Mouse (Mus musculus): ENCODE results near the gene Ephb3. TPM values are rescaled to one million over a fixed set of nuclear protein-coding genes. Genes with fewer than 3 reads are reported as not detected.

The Ephb3 gene
- polyA plus RNA-seq, 1 experiment from 2014 or later, result 15.5 TPM

- Histone ChIP-seq H3K4me2 (ENCODE audit: low read depth) (peak overlapping the region; percentile 85), H3K27me3 (ENCODE audit: control insufficient read depth, insufficient read depth, low read length) (peaks cover 27% of the 10 kb centered on the region), H3K27ac (ENCODE audit: low read depth, low read length) (peak overlapping the region; percentile 42; the same call in 1 of the 2 replicates), H3K36me3 (ENCODE audit: control insufficient read depth, insufficient read depth, low read length) (no peaks in the 10 kb centered on the region), H3K4me1 (ENCODE audit: control insufficient read depth, insufficient read depth, low read length) (peaks cover 24% of the 10 kb centered on the region), H3K4me3 (ENCODE audit: low read depth, low read length) (peak overlapping the region; percentile 37), H3K9ac (ENCODE audit: low read length) (peak overlapping the region; percentile 60), H3K9me3 (ENCODE audit: control insufficient read depth, low read length) (no peaks in the 10 kb centered on the region)
- 0% methylated on average over 29 of the region's 29 CpGs for WGBS
- peak; percentile 90 for DNase-seq (ENCODE audit: low spot score)
- peak; percentile 87 for ATAC-seq (ENCODE audit: insufficient read depth, low FRiP score, low TSS enrichment)
Measured at GRCm38 (mm10) chr16:21245931-21246390, 41.4 kb downstream of the Ephb3 start.

DNA sequence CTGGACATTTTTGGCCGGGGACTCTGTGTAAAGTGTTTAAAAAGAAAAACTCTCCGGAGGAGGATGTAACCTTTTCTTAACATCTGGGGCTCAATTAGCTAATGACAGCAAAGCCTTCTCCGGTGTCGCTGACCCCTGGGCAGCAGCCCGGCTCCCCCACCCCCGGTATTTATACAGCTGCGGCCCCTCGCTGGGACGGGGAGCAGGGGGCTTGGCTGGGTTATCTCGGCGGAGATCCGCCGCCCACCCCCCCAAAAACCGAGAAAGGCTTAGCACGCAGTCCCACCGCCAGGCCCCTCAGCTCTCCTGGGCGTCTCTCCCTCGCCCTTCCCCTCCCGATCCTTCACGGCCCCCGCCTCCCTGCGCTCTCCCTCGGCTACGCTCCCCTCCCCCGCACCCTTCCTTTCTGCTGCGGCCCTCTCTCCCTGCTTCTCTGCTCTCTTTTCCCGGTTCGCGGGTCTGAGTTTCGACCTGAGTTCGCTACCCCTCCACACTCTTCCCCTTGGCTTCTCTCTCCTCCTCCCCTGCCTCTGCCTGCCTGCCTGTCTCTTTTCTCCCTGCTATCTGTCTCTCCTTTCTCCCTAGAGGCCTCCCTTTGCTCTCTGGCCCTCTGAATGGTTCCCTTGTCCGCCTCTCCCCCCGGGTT lies 42.0 kb downstream of the Ephb3 start:
- peaks cover 24% of the 10 kb centered on the region for H3K4me1 ChIP-seq (ENCODE audit: control insufficient read depth, insufficient read depth, low read length)
- H3K9me3 ChIP-seq (ENCODE audit: control insufficient read depth, low read length), result no peaks in the 10 kb centered on the region
- WGBS, result 1% methylated on average over 30 of the region's 33 CpGs
- peak overlapping the region; percentile 85 for H3K4me2 ChIP-seq (ENCODE audit: low read depth)
- peak overlapping the region; percentile 60 for H3K9ac ChIP-seq (ENCODE audit: low read length)
- DNase-seq (ENCODE audit: low spot score) (peak; percentile 66), ATAC-seq (ENCODE audit: insufficient read depth, low FRiP score, low TSS enrichment) (peak; percentile 45)
- H3K36me3 ChIP-seq (ENCODE audit: control insufficient read depth, insufficient read depth, low read length), result no peaks in the 10 kb centered on the region
- peak overlapping the region; percentile 42; the same call in 1 of the 2 replicates for H3K27ac ChIP-seq (ENCODE audit: low read depth, low read length)
- peaks cover 27% of the 10 kb centered on the region for H3K27me3 ChIP-seq (ENCODE audit: control insufficient read depth, insufficient read depth, low read length)
- H3K4me3 ChIP-seq (ENCODE audit: low read depth, low read length), result peak overlapping the region; percentile 37

DNA sequence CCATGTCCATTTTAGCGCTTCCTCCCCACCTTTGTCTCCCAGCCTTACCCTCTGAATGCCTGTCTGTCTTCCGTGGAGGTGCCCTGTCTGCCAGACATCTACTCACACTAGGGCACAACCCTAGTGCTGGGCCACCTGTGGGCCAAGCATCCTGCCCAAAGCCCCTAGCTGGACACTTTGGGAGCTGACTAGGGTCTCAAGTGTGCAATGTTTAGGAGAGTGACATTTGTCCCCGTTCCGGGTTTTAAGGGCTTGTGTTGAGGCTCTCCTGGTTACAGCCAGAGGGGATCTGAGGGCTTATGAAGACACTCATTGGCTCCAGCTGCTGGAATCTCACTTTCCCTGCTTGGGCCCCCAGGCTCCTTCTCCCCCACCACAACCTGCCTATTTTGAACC lies 42.5 kb downstream of the Ephb3 start:
- Histone ChIP-seq H3K4me3 (ENCODE audit: low read depth, low read length) (0 out of 2 replicates have a peak overlapping the region, but pooled peaks have one; percentile 37), H3K36me3 (ENCODE audit: control insufficient read depth, insufficient read depth, low read length) (no peaks in the 10 kb centered on the region), H3K27me3 (ENCODE audit: control insufficient read depth, insufficient read depth, low read length) (peaks cover 27% of the 10 kb centered on the region), H3K9me3 (ENCODE audit: control insufficient read depth, low read length) (no peaks in the 10 kb centered on the region), H3K4me2 (ENCODE audit: low read depth) (peak overlapping the region; percentile 0; the same call in 1 of the 2 replicates), H3K9ac (ENCODE audit: low read length) (no peak overlapping the region), H3K27ac (ENCODE audit: low read depth, low read length) (peak overlapping the region; percentile 39; the same call in 1 of the 2 replicates), H3K4me1 (ENCODE audit: control insufficient read depth, insufficient read depth, low read length) (peaks cover 24% of the 10 kb centered on the region)
- ATAC-seq (ENCODE audit: insufficient read depth, low FRiP score, low TSS enrichment) (no peak), DNase-seq (ENCODE audit: low spot score) (peak; percentile 52)
- WGBS, result 4% methylated on average over 4 of the region's 4 CpGs

- H3K4me3 ChIP-seq (ENCODE audit: low read depth, low read length), result peak overlapping the region; percentile 33
- no peak for ATAC-seq (ENCODE audit: insufficient read depth, low FRiP score, low TSS enrichment)
- H3K36me3 ChIP-seq (ENCODE audit: control insufficient read depth, insufficient read depth, low read length), result no peaks in the 10 kb centered on the region
- H3K27me3 ChIP-seq (ENCODE audit: control insufficient read depth, insufficient read depth, low read length), result peaks cover 27% of the 10 kb centered on the region
- no peaks in the 10 kb centered on the region for H3K9me3 ChIP-seq (ENCODE audit: control insufficient read depth, low read length)
- DNase-seq (ENCODE audit: low spot score), result peak; percentile 49
- H3K4me1 ChIP-seq (ENCODE audit: control insufficient read depth, insufficient read depth, low read length), result peaks cover 20% of the 10 kb centered on the region
- H3K4me2 ChIP-seq (ENCODE audit: low read depth), result peak overlapping the region; percentile 75
- 3% methylated on average over 38 of the region's 38 CpGs for WGBS
- peak overlapping the region; percentile 37 for H3K9ac ChIP-seq (ENCODE audit: low read length)
- H3K27ac ChIP-seq (ENCODE audit: low read depth, low read length), result no peak overlapping the region
Measured at GRCm38 (mm10) chr16:21247871-21248712, 43.5 kb downstream of the Ephb3 start.

DNA sequence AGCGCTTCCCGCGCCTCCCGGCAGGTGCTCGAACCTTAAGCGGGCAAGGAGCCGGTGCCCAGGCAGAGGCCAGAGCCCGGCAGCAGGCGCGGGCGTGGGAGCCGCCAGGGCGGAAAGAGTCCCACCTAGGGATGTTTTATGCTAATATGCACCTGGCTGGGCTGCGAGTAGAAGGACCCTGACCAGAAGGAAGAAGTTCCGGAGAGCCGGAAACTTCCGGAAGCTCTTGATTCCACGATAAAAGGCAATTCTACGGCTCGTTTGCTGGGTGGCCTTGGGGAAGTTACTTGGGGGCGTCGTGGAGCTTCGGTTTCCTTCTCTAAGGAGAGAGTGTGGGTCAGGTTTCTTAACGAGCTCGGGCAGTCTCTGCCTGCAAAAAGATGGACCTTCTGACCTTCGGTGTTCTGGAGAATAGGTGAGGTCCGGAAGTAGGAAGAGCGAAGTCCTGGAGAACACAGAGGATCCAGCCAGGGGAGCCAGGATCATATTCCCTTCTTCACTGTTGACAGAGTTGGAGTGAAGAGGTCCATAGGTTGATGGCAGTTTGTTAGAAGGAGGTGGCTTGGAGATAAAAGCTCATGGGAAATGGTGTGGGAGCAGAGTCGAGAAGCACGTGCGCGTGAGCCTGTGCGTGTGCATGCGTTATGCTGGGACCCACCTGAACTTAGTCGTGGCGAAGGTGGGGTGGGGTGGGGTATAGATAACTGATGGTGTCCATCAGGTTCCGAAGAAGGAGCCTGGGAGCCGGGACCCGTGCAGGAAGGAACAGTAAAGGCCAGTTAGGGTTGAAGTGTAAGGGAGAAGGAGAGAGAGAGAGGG lies 44.4 kb downstream of the Ephb3 start:
- H3K9me3 ChIP-seq (ENCODE audit: control insufficient read depth, low read length), result no peaks in the 10 kb centered on the region
- no peak for DNase-seq (ENCODE audit: low spot score)

GRCm38 (mm10) chr16:21252401-21252955 lies 47.9 kb downstream of the Ephb3 start:
- 58% methylated on average over 11 of the region's 11 CpGs for WGBS
- ATAC-seq (ENCODE audit: insufficient read depth, low FRiP score, low TSS enrichment), result no peak

More for the DNA sequence above, 44.4 kb downstream of the Ephb3 start:
- Histone ChIP-seq H3K27ac (ENCODE audit: low read depth, low read length) (no peak overlapping the region), H3K4me2 (ENCODE audit: low read depth) (peak overlapping the region; percentile 75), H3K27me3 (ENCODE audit: control insufficient read depth, insufficient read depth, low read length) (peaks cover 27% of the 10 kb centered on the region), H3K36me3 (ENCODE audit: control insufficient read depth, insufficient read depth, low read length) (no peaks in the 10 kb centered on the region), H3K9ac (ENCODE audit: low read length) (peak overlapping the region; percentile 37), H3K4me1 (ENCODE audit: control insufficient read depth, insufficient read depth, low read length) (peaks cover 15% of the 10 kb centered on the region), H3K4me3 (ENCODE audit: low read depth, low read length) (peak overlapping the region; percentile 33)
- ATAC-seq (ENCODE audit: insufficient read depth, low FRiP score, low TSS enrichment), result no peak
- WGBS, result 2% methylated on average over 39 of the region's 39 CpGs

GRCm38 (mm10) chr16:21255574-21256304 lies 51.2 kb downstream of the Ephb3 start:
- Histone ChIP-seq H3K4me2 (ENCODE audit: low read depth) (no peak overlapping the region), H3K9me3 (ENCODE audit: control insufficient read depth, low read length) (no peaks in the 10 kb centered on the region), H3K36me3 (ENCODE audit: control insufficient read depth, insufficient read depth, low read length) (no peaks in the 10 kb centered on the region), H3K4me1 (ENCODE audit: control insufficient read depth, insufficient read depth, low read length) (no peaks in the 10 kb centered on the region), H3K27me3 (ENCODE audit: control insufficient read depth, insufficient read depth, low read length) (no peaks in the 10 kb centered on the region), H3K4me3 (ENCODE audit: low read depth, low read length) (no peak overlapping the region), H3K9ac (ENCODE audit: low read length) (no peak overlapping the region), H3K27ac (ENCODE audit: low read depth, low read length) (no peak overlapping the region)
- 87% methylated on average over 11 of the region's 11 CpGs for WGBS
- ATAC-seq (ENCODE audit: insufficient read depth, low FRiP score, low TSS enrichment) (no peak), DNase-seq (ENCODE audit: low spot score) (no peak)

More at GRCm38 (mm10) chr16:21252401-21252955, 47.9 kb downstream of the Ephb3 start:
- Histone ChIP-seq H3K4me2 (ENCODE audit: low read depth) (no peak overlapping the region), H3K4me1 (ENCODE audit: control insufficient read depth, insufficient read depth, low read length) (peaks cover 7% of the 10 kb centered on the region), H3K9me3 (ENCODE audit: control insufficient read depth, low read length) (no peaks in the 10 kb centered on the region), H3K27ac (ENCODE audit: low read depth, low read length) (no peak overlapping the region), H3K9ac (ENCODE audit: low read length) (no peak overlapping the region), H3K4me3 (ENCODE audit: low read depth, low read length) (no peak overlapping the region), H3K36me3 (ENCODE audit: control insufficient read depth, insufficient read depth, low read length) (no peaks in the 10 kb centered on the region), H3K27me3 (ENCODE audit: control insufficient read depth, insufficient read depth, low read length) (peaks cover 22% of the 10 kb centered on the region)
- no peak for DNase-seq (ENCODE audit: low spot score)

Data from neural tube, embryonic 11.5 days (tissue).